Mouse (Mus musculus) cerebellum, adult 2 months (tissue): ENCODE measurements at regions not wholly inside any gene's neighbourhood (a gene's known extent, or its start where the extent isn't known, plus 50 kb on each side); places are given as distances from the start of the nearest gene placed in this dataset.

Experiments
- CTCF ChIP-seq: fragments of 200-500 bp; IDR thresholded peaks from 2 replicates; pipeline ENCODE4 v1.5.1; 2011; ENCODE audit warnings: low read depth, mild to moderate bottlenecking, control low read depth, low read length, moderate library complexity, borderline replicate concordance; ENCODE audit not compliant: insufficient read depth
- POLR2A ChIP-seq: fragments of 200-500 bp; IDR thresholded peaks from 2 replicates; pipeline ENCODE4 v1.6.1; 2011; ENCODE audit warnings: low read length, control low read depth, borderline replicate concordance; ENCODE audit not compliant: insufficient read depth

DNA sequence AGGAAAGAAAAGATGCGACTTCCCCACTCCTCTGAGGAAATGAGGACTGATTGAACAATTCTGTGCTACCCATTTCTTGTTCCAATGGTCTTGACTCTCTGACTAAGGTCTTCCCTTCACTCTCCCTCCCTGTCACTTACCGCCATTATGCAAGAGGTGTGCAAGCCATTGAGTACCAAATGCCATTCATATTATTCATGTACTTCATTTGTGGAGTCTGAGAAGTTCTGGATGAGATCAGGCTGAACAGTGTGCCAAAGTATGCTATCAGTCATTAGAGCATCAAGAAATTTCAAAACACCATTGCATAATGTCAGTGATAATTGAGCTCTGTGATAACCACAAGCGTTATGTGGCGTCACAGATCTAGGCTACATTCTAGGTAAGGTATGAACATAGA lies 229.1 kb upstream of the Marcks start:
- no peak for TF ChIP-seq CTCF
- no peak for TF ChIP-seq POLR2A
